Mouse (Mus musculus) hindbrain, embryonic 14.5 days (tissue): ENCODE data around the gene Fam110a. TPM values are rescaled to one million over a fixed set of nuclear protein-coding genes. Genes with fewer than 3 reads are reported as not detected.
"Not testable (repeated sequence)": the region's sequence is repeated elsewhere in the genome, so short reads cannot be mapped to it uniquely, and the experiment has no call there.

Experiments
- ATAC-seq: fragments of 200-750 bp; cut with Nextera tagmentation; 2 replicates; pipeline ENCODE4 v1.8.0; 2017; ENCODE audit warnings: moderate number of reproducible peaks, mild to moderate bottlenecking, moderate TSS enrichment, moderate library complexity; ENCODE audit not compliant: low FRiP score
- DNase-seq: peaks from one replicate; pipeline ENCODE4 v3.0.0-alpha.2; 2015; ENCODE audit warnings: low spot score
- H3K27ac ChIP-seq: fragments of 300-500 bp; sonication (generic); 2 replicates; pipeline ENCODE4 v1.5.1; 2014; ENCODE audit warnings: mild to moderate bottlenecking, moderate library complexity
- H3K27me3 ChIP-seq: fragments of 300-500 bp; sonication (generic); 2 replicates; pipeline ENCODE4 v1.6.1; 2014; ENCODE audit warnings: mild to moderate bottlenecking, low read length, mixed read lengths; ENCODE audit not compliant: control insufficient read depth, insufficient read depth
- H3K36me3 ChIP-seq: fragments of 300-500 bp; sonication (generic); replicated peaks from 2 replicates; pipeline ENCODE4 v1.6.1; 2014; ENCODE audit not compliant: control insufficient read depth, insufficient read depth
- H3K4me1 ChIP-seq: fragments of 300-500 bp; sonication (generic); replicated peaks from 2 replicates; pipeline ENCODE4 v1.6.1; 2014; ENCODE audit warnings: antibody characterized with exemption, low read length, mixed read lengths; ENCODE audit not compliant: control insufficient read depth, insufficient read depth
- H3K4me2 ChIP-seq: fragments of 300-500 bp; sonication (generic); replicated peaks from 2 replicates; pipeline ENCODE4 v1.6.1; 2014; ENCODE audit warnings: mild to moderate bottlenecking, moderate library complexity
- H3K4me3 ChIP-seq: fragments of 300-500 bp; sonication (generic); replicated peaks from 2 replicates; pipeline ENCODE4 v1.5.1; 2014; ENCODE audit warnings: mild to moderate bottlenecking, low read length
- H3K9ac ChIP-seq: fragments of 300-500 bp; sonication (generic); 2 replicates; pipeline ENCODE4 v1.6.1; 2014
- H3K9me3 ChIP-seq: fragments of 300-500 bp; sonication (generic); 2 replicates; pipeline ENCODE4 v1.6.1; 2016; ENCODE audit warnings: low read length; ENCODE audit not compliant: control insufficient read depth
- WGBS: fragments of 180-500 bp; shearing (Covaris S2); extraction: QIAGEN DNeasy Blood & Tissue Kit; methylation state at CpG from one replicate; pipeline ENCODE4 v1.1.7; 2014; 5-methylcytosine and 5-hydroxymethylcytosine counted together
- polyA plus RNA-seq: library from polyadenylated mRNA; unstranded; fragments of >200 nt; fragmentation: Nextera tagmentation; extraction: Ambion mirVana; gene quantifications from 2 replicates; pipeline ENCODE4 v1.2.1, GENCODE M21; 2014

The Fam110a gene
- polyA plus RNA-seq, 1 experiment from 2014 or later = 42.7 TPM

DNA sequence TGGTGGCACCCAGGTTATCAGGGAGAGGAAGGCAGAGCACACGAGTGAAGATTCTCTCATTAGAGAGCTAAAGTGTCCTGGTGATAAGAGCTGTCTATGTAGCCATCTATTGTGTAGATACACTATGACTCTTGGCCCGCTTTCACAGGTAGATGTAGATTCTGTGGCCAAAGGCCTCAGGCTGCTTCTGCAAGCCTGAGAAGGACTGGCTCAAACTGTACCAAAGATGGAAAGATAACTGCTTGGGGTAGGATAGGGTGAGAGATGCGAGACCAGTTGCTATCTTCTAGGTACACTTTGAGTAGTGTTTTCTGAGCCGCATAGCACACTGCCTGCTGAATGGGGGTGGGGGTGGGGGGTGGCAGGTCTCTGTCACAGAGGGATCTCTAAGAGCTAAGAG lies 18.9 kb upstream of the Fam110a start:
- DNase-seq (no peak), ATAC-seq (no peak)
- Histone ChIP-seq H3K4me2 (no peak overlapping the region), H3K9me3 (no peaks in the 10 kb centered on the region), H3K4me3 (no peak overlapping the region), H3K4me1 (no peaks in the 10 kb centered on the region; the same call in 1 of the 2 replicates), H3K9ac (no peak overlapping the region), H3K27ac (no peak overlapping the region), H3K27me3 (peaks cover 45% of the 10 kb centered on the region), H3K36me3 (no peaks in the 10 kb centered on the region)
- WGBS = 79% methylated on average over 4 of the region's 4 CpGs

- Histone ChIP-seq H3K4me1 (no peaks in the 10 kb centered on the region; the same call in 1 of the 2 replicates), H3K27me3 (peaks cover 45% of the 10 kb centered on the region), H3K4me2 (no peak overlapping the region), H3K9me3 (no peaks in the 10 kb centered on the region), H3K27ac (no peak overlapping the region), H3K9ac (no peak overlapping the region), H3K4me3 (no peak overlapping the region), H3K36me3 (no peaks in the 10 kb centered on the region)
- WGBS = 71% methylated on average over 9 of the region's 9 CpGs
- ATAC-seq = no peak
- no peak for DNase-seq
Measured at GRCm38 (mm10) chr2:151998505-151998899, 18.5 kb upstream of the Fam110a start.

GRCm38 (mm10) chr2:151997776-151998504 lies 17.9 kb upstream of the Fam110a start:
- H3K4me3 ChIP-seq = no peak overlapping the region
- H3K9me3 ChIP-seq = no peaks in the 10 kb centered on the region
- H3K4me2 ChIP-seq = no peak overlapping the region
- no peak overlapping the region for H3K9ac ChIP-seq
- no peak for DNase-seq
- no peak overlapping the region for H3K27ac ChIP-seq
- no peak for ATAC-seq
- H3K36me3 ChIP-seq = no peaks in the 10 kb centered on the region
- H3K4me1 ChIP-seq = no peaks in the 10 kb centered on the region; the same call in 1 of the 2 replicates
- peaks cover 45% of the 10 kb centered on the region for H3K27me3 ChIP-seq
- 54% methylated on average over 8 of the region's 8 CpGs for WGBS

DNA sequence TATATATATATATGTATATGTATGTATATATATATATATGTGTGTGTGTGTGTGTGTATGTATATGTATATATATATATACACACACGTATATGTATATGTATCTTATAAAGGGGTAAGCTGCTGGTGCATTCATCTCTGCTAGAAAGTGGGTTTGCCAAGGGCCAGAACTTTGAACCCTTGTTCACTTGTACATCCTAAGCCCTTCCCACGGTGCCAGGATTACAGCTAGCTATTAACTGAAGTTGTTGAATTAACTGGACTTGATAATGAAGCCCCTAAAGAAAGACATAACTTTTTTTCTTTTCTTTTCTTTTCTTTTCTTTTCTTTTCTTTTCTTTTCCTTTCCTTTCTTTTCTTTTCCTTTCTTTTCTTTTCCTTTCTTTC lies 17.2 kb upstream of the Fam110a start:
- H3K36me3 ChIP-seq, DNase-seq, H3K4me1 ChIP-seq, H3K9ac ChIP-seq, H3K4me2 ChIP-seq, H3K27ac ChIP-seq, H3K9me3 ChIP-seq, H3K4me3 ChIP-seq, ATAC-seq: not testable (repeated sequence)
- H3K27me3 ChIP-seq = peaks cover 45% of the 10 kb centered on the region
- WGBS = 58% methylated on average over 2 of the region's 2 CpGs

- Histone ChIP-seq H3K4me2 (0 out of 2 replicates have a peak within 1 kb of the TSS, but pooled peaks have one; percentile 11), H3K36me3 (no peaks in the 10 kb centered on the region), H3K4me3 (no peak within 1 kb of the TSS), H3K9me3 (no peaks in the 10 kb centered on the region), H3K27me3 (peaks cover 45% of the 10 kb centered on the region), H3K4me1 (no peaks in the 10 kb centered on the region; the same call in 1 of the 2 replicates), H3K9ac (no peak within 1 kb of the TSS), H3K27ac (no peak within 1 kb of the TSS)
- peak; percentile 84 for DNase-seq
- WGBS = 10% methylated on average over 35 of the region's 35 CpGs
- ATAC-seq = peak; percentile 21; the same call in 1 of the 2 replicates
Measured at GRCm38 (mm10) chr2:151996229-151997189, 16.5 kb upstream of the Fam110a start, which contains the start of gene Slc52a3. Slc52a3 (plus strand) TSS chr2:151996511.

DNA sequence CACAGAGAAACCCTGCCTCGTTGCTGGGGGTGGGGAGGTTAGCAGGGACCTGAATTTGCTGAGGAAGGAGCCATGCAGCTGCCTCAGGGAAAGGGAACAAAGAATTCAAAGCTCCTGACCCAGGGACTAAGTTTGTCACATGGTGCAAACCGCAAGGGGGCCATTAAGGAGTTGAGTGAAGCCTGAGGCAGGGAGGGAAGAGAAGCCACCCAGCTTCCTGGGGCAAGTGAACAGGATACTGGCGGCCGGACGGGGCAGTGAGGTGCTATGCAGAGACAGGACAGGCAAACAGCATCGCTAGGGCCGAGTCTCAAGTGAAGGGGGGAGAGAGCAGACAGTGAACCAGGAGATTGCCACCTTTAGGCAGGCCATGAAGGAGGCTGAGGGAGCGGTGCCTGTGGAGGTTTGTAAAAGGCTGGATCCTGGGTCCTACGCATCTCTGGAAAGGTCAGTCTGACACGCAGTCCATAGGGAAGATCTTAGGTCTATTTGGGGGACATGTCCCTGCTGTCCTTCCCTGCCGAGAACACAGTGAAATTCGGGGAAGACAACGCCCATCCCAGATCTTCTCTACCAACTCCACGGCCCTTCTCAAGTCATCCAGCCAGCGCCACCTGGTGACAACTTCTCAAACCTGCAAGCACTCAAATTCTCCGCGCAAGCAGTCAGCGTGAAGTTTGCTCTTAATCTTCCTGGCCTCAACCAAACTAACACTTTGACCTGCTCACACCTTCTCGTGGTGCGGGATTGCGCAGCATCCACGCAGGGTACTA lies 14.5 kb upstream of the Fam110a start:
- Histone ChIP-seq H3K9me3 (no peaks in the 10 kb centered on the region), H3K27ac (no peak overlapping the region), H3K9ac (no peak overlapping the region), H3K36me3 (no peaks in the 10 kb centered on the region), H3K4me1 (no peaks in the 10 kb centered on the region; the same call in none of the 2 replicates), H3K4me3 (0 out of 2 replicates have a peak overlapping the region, but pooled peaks have one; percentile 10), H3K4me2 (peak overlapping the region; percentile 48), H3K27me3 (peaks cover 40% of the 10 kb centered on the region)
- 6% methylated on average over 22 of the region's 22 CpGs for WGBS
- DNase-seq (peak; percentile 84), ATAC-seq (peak; percentile 32; the same call in 1 of the 2 replicates)

GRCm38 (mm10) chr2:151991446-151991845 lies 11.4 kb upstream of the Fam110a start:
- DNase-seq (no peak), ATAC-seq (0 out of 2 replicates have a peak, but pooled peaks have one; percentile 34)
- H3K4me3 ChIP-seq = no peak overlapping the region
- no peak overlapping the region for H3K4me2 ChIP-seq
- no peak overlapping the region for H3K9ac ChIP-seq
- H3K27ac ChIP-seq = peak overlapping the region; percentile 17; the same call in 1 of the 2 replicates
- H3K27me3 ChIP-seq = peaks cover 16% of the 10 kb centered on the region
- H3K9me3 ChIP-seq = no peaks in the 10 kb centered on the region
- no peaks in the 10 kb centered on the region for H3K36me3 ChIP-seq
- 17% methylated on average over 5 of the region's 5 CpGs for WGBS
- no peaks in the 10 kb centered on the region; the same call in none of the 2 replicates for H3K4me1 ChIP-seq

DNA sequence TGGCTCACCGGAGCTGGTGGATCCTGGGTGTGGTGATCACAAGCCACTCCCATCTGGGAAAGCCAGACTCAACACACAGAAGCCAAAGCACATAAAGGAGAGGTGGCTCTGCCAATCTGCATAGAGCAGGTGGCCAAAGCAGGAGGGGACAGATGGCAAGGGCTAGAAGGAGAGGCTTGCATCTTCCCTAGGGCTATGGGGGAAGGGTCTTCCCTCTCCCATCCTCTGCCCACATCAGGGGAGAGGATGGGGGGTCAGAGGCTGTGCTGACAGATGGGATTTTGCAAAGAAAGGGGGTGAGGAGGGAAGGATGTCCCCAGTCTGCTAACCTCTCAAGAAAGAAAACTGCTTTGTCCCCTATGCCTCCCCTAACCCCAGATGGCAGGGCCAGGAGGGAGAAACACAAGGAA lies 11.0 kb upstream of the Fam110a start:
- peaks cover 11% of the 10 kb centered on the region for H3K27me3 ChIP-seq
- no peak overlapping the region for H3K4me2 ChIP-seq
- no peaks in the 10 kb centered on the region for H3K36me3 ChIP-seq
- 6% methylated on average over 1 of the region's 1 CpGs for WGBS
- H3K27ac ChIP-seq = peak overlapping the region; percentile 17; the same call in 1 of the 2 replicates
- no peaks in the 10 kb centered on the region; the same call in none of the 2 replicates for H3K4me1 ChIP-seq
- ATAC-seq = peak; percentile 49; the same call in 1 of the 2 replicates
- no peak overlapping the region for H3K4me3 ChIP-seq
- DNase-seq = peak; percentile 43
- no peak overlapping the region for H3K9ac ChIP-seq
- H3K9me3 ChIP-seq = no peaks in the 10 kb centered on the region
